Mouse (Mus musculus): ENCODE results near the gene Try10.
"Not testable (repeated sequence)": the region's sequence is repeated elsewhere in the genome, so short reads cannot be mapped to it uniquely, and the experiment has no call there.

The Try10 gene

DNA sequence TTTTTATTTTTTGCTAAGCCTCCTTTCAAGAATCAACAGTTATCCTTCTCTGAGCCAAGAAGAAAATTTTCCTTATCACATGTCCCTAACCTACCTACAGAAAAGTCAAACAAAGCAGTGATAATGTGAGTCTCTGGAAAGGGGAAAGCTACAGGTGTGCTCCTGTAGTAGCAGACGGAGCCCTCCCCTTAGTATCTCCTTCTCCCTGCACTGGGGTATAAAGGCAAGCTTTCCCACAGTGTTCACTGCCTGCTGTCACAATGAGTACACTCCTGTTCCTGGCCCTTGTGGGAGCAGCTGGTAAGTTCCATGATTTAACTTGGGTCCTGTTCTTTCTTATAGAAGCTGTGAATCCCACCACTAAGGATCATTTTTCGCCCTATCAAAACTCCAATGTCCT, at the start of gene Try10:
TSS of gene Try10 (plus strand) at position 174 of the 400 bp plus-strand sequence.
- no peak for DNase-seq

DNA sequence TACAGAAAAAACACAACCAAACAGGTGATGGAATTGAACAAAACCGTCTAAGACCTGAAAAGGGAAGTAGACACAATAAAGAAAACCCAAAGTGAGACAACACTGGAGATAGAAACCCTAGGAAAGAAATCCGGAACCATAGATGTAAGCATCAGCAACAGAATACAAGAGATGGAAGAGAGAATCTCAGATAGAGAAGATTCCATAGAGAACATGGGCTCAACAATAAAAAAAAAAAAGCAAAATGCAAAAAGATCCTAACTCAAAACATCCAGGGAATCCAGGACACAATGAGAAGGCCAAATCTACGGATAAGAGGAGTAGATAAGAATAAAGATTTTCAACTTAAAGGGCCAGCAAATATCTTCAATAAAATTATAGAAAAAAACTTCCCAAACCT, 37.2 kb upstream of the Try10 start, which contains the start of gene Try5:
TSS of gene Try5 (minus strand) at position 101 of the 400 bp plus-strand sequence.
- DNase-seq: not testable (repeated sequence)

DNA sequence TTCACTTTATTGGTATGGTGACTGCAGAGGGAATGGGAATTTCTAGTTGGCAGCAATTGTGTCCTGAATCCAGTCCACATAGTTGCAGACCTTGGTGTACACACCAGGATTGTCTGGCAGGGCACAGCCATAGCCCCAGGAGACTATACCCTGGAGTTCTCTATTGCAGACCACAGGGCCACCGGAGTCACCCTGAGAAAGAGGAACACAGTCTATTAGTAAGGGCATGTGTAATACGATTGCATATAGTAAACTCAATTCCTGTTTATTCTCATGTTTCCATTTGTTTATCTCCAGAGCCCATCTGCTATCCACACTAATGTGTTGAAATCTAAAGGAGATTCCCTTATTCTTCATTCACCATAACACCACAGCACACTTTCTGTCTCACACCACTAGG, 19.9 kb downstream of the Try10 start:
- not testable (repeated sequence) for DNase-seq

DNA sequence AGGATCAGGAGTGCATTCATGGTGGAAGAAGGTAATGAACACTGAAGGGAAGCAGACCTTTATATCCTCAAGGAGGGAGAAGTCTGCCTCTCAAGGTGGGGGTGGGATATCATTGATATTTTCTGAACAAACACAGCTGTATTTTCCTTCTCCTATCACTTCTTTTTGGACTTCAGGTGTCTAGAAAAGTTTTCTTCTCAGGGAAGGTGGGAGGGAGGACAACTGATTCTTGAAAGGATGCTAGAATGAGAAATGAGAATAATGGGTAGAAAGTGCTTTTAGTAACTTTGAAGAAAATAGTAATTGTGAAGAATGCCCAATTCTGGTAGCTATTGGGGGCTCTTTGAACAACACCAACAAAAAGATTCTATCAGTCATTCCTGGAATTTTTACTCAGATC, 23.7 kb downstream of the Try10 start, which contains the start of gene Prss3:
TSS of gene Prss3 (minus strand) at position 101 of the 400 bp plus-strand sequence.
- not testable (repeated sequence) for DNase-seq

DNA sequence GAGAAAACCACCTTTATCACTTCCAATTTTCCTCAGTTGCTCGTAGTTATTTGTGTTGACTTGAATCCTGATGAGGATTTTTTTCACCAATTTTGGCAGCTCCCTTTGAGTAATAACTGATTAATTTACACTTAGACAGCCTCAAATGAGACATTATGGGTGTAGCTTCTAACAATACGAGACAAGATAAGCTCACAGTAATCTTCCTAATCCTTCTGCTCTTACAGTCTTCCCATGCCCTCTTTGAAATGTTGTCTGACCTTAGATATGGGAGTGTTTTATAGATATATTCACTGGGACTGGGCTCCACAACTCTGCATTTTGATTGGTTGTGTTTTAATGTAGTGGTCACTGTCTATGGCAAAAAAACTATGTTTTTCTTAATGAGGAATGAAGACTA, 32.9 kb downstream of the Try10 start:
- no peak for DNase-seq

DNA sequence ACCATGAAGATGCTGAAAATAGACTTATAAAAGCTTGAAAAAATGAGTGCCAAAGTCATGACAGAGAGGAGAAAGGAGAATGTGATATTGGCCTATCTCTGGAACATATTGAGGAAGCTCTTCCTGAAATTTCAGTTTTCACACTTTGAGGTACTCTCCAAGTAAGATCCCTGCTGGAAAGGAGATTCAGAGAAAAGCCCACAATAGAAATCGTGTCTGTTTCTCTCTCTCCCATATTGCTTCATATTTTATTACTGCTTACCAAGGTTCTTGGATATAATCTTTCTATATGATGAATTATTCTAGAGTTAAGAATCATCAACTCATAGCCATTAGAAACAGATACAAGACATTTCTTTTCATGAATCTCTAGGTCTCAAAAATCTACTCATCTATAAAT, 37.7 kb downstream of the Try10 start:
- DNase-seq: not testable (repeated sequence)

DNA sequence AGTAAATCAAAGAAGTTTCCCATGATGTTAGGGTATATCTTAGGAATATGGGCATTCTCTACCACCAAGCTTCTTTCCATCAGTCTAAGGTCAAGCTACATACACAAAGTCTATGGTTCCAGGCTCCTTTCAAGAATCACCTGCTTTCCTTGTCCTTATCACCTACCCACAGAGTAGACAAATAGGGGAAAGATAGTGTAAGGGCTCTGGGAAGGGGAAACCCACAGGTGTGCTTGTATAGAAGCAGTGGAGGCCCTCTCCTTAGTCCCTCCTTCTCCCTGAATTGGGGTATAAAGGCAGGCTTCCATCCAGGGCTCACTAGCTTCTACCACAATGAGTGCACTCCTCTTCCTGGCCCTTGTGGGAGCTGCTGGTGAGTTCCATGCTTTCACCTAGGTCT, 38.2 kb downstream of the Try10 start, which contains the start of gene Gm5771:
TSS of gene Gm5771 (plus strand) at position 301 of the 400 bp plus-strand sequence.
- DNase-seq: not testable (repeated sequence)
